Mouse (Mus musculus): Measurements from ENCODE around the gene Serpinb12. TPM values are rescaled to one million over a fixed set of nuclear protein-coding genes. Genes with fewer than 3 reads are reported as not detected.
"Not testable (repeated sequence)": the region's sequence is repeated elsewhere in the genome, so short reads cannot be mapped to it uniquely, and the experiment has no call there.

The Serpinb12 gene
- not detected in 2 replicates for polyA plus RNA-seq (2015; fragmentation: Nextera tagmentation; extraction: Ambion mirVana)

DNA sequence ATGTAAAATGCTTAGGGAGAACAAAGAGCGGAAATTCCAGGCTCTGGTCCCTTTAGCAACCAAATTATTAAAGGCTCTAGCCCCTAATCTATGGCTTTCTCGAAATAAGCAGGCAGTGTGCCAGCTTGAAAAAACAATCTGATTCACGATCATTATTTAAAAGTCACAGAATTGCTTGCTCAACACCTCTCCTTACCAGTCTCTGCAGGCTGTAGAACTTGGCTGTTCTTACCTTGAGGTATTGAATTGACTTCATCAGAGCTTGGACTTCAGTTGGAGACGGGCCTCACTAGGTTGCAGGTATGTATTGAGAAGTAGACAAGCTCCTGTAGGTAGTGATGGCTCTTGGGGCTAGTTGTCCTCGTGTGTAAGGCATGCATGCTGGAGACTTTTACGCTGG lies at the start of gene Serpinb12:
TSS of gene Serpinb12 (plus strand) at position 185 of the 400 bp plus-strand sequence.
- no peak within 1 kb of the TSS for H3K4me2 ChIP-seq
- no peak within 1 kb of the TSS for H3K4me3 ChIP-seq
- no peaks in the 10 kb centered on the region for H3K27me3 ChIP-seq (replicated peaks)
- H3K36me3 ChIP-seq (replicated peaks), result no peaks in the 10 kb centered on the region
- 85% methylated on average over 6 of the region's 6 CpGs for WGBS
- ATAC-seq (replicated peaks), result no peak
- H3K9ac ChIP-seq, result no peak within 1 kb of the TSS
- no peak within 1 kb of the TSS for H3K27ac ChIP-seq
- no peaks in the 10 kb centered on the region for H3K9me3 ChIP-seq
- H3K4me1 ChIP-seq, result no peaks in the 10 kb centered on the region

GRCm38 (mm10) chr1:106895142-106895541 lies 39.1 kb upstream of the Serpinb12 start:
- H3K27me3 ChIP-seq (replicated peaks); ATAC-seq (replicated peaks); H3K4me3 ChIP-seq; H3K4me2 ChIP-seq; H3K27ac ChIP-seq; H3K4me1 ChIP-seq; H3K9me3 ChIP-seq; H3K36me3 ChIP-seq (replicated peaks); H3K9ac ChIP-seq: not testable (repeated sequence)

DNA sequence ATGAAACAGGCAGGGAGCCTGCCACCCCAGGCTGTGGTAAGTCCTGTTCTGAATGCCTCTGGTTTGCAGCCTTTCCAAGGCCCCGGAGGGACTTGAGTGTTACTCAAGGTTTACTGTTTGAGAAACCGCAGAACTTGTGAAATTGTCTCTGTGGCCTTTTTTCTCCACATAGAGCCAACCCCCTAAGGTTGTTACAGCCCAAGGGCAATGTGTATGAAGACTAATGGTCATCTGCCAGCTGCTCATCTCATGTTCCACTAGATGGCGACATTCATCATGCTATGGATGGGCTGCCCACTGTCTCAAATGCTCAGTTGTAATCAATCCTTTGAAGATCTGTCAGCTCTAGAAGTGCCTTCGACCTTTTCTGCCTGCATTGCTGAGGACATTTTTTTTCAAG lies 32.8 kb upstream of the Serpinb12 start:
- Histone ChIP-seq H3K27ac (no peak overlapping the region), H3K27me3 (replicated peaks) (no peaks in the 10 kb centered on the region), H3K36me3 (replicated peaks) (no peaks in the 10 kb centered on the region), H3K4me2 (no peak overlapping the region), H3K9ac (no peak overlapping the region), H3K4me3 (no peak overlapping the region), H3K9me3 (no peaks in the 10 kb centered on the region), H3K4me1 (no peaks in the 10 kb centered on the region)
- no peak for ATAC-seq (replicated peaks)
- WGBS, result 38% methylated on average over 4 of the region's 4 CpGs

GRCm38 (mm10) chr1:106931954-106932353 lies 2.3 kb upstream of the Serpinb12 start:
- Histone ChIP-seq H3K4me3 (no peak overlapping the region), H3K27ac (no peak overlapping the region), H3K27me3 (replicated peaks) (no peaks in the 10 kb centered on the region), H3K4me2 (no peak overlapping the region), H3K9ac (no peak overlapping the region), H3K9me3 (no peaks in the 10 kb centered on the region), H3K36me3 (replicated peaks) (no peaks in the 10 kb centered on the region), H3K4me1 (no peaks in the 10 kb centered on the region)
- 87% methylated on average over 4 of the region's 4 CpGs for WGBS
- no peak for ATAC-seq (replicated peaks)

DNA sequence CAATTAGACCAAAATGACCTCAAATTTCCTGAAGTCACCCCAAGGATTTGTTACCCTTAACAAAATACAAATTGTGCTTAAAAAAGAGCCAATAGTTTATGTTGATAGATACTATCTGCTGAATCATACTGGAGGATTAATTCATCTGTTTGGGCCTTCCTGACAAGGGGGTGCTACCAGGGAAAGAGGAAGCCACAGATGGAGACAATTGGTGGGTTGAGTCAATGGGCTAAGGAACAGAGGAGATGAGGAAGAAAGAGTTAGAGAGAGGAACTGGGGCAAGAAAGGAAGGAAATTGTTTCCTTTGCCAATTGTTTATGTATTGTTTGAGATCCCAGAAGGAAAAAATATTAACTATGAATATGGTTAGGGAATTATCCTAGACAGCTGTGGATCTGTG lies 591 bp upstream of the Serpinb12 start:
- Histone ChIP-seq H3K27me3 (replicated peaks) (no peaks in the 10 kb centered on the region), H3K9me3 (no peaks in the 10 kb centered on the region), H3K4me2 (no peak overlapping the region), H3K9ac (no peak overlapping the region), H3K36me3 (replicated peaks) (no peaks in the 10 kb centered on the region), H3K4me1 (no peaks in the 10 kb centered on the region), H3K4me3 (no peak overlapping the region), H3K27ac (no peak overlapping the region)
- no peak for ATAC-seq (replicated peaks)

DNA sequence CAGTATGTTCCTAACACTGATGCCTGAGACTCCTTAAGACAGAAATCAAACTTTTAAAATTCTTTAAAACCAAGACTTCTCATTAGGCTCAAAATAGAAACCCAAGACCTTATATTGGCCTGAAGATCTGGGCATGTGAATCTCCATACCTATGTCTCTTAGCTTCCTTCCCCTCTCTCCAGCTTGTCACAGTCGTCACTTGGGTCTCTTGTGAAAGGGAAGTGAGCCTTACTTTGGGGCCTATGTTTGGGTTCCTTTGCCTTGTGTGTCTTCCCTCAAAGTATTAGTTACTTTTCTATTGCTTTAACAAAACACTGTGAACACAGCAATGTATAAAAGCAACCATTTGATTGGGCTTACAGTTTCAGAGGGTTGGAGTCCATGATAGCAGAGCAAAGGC lies 13.0 kb downstream of the Serpinb12 start:
- Histone ChIP-seq H3K9me3 (no peaks in the 10 kb centered on the region), H3K4me2 (no peak overlapping the region), H3K4me3 (no peak overlapping the region), H3K9ac (no peak overlapping the region), H3K27ac (no peak overlapping the region), H3K36me3 (replicated peaks) (no peaks in the 10 kb centered on the region), H3K27me3 (replicated peaks) (no peaks in the 10 kb centered on the region), H3K4me1 (no peaks in the 10 kb centered on the region)
- 85% methylated on average over 1 of the region's 1 CpGs for WGBS
- no peak for ATAC-seq (replicated peaks)

DNA sequence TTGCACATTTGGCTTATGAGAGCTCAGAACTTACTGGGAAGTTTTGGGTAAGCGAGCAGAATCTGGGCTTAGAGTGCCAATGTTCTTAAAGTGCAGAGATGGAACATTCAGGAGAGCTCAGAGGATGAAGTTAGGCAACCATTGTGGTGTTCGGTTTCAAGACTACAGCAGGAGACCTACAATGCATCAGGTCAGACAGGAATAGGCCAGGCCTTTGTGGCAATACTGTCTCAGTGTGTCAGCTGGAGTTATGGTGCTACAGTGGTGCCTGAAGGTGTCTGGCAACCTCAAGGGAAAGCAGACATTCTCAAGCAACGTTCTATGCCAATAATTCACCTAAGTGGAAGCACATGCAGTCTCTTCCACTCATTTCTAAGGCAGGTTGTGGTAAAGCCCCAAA lies 25.7 kb downstream of the Serpinb12 start:
- ATAC-seq (replicated peaks), result no peak
- WGBS, result 84% methylated on average over 3 of the region's 3 CpGs
- no peaks in the 10 kb centered on the region for H3K9me3 ChIP-seq
- H3K4me1 ChIP-seq, result no peaks in the 10 kb centered on the region
- no peak overlapping the region for H3K4me3 ChIP-seq
- no peak overlapping the region for H3K27ac ChIP-seq
- no peaks in the 10 kb centered on the region for H3K27me3 ChIP-seq (replicated peaks)
- no peaks in the 10 kb centered on the region for H3K36me3 ChIP-seq (replicated peaks)
- no peak overlapping the region for H3K4me2 ChIP-seq
- H3K9ac ChIP-seq, result no peak overlapping the region

GRCm38 (mm10) chr1:106961023-106961422 lies 26.8 kb downstream of the Serpinb12 start:
- H3K27ac ChIP-seq, result no peak overlapping the region
- H3K4me1 ChIP-seq, result no peaks in the 10 kb centered on the region
- H3K9ac ChIP-seq, result no peak overlapping the region
- H3K9me3 ChIP-seq, result no peaks in the 10 kb centered on the region
- no peak overlapping the region for H3K4me2 ChIP-seq
- 44% methylated on average over 3 of the region's 3 CpGs for WGBS
- no peak overlapping the region for H3K4me3 ChIP-seq
- no peak for ATAC-seq (replicated peaks)
- no peaks in the 10 kb centered on the region for H3K27me3 ChIP-seq (replicated peaks)
- no peaks in the 10 kb centered on the region for H3K36me3 ChIP-seq (replicated peaks)

- H3K4me1 ChIP-seq, result no peaks in the 10 kb centered on the region
- H3K9ac ChIP-seq, result no peak within 1 kb of the TSS
- H3K27ac ChIP-seq, result no peak within 1 kb of the TSS
- no peaks in the 10 kb centered on the region for H3K36me3 ChIP-seq (replicated peaks)
- H3K4me2 ChIP-seq, result no peak within 1 kb of the TSS
- H3K27me3 ChIP-seq (replicated peaks), result no peaks in the 10 kb centered on the region
- H3K9me3 ChIP-seq, result no peaks in the 10 kb centered on the region
- no peak for ATAC-seq (replicated peaks)
- H3K4me3 ChIP-seq, result no peak within 1 kb of the TSS
Measured at GRCm38 (mm10) chr1:106980684-106981083, 46.4 kb downstream of the Serpinb12 start, which contains the start of gene Serpinb13. Gene Serpinb13 (plus strand): TSS chr1:106980984.

- Histone ChIP-seq H3K4me3 (no peak overlapping the region), H3K27ac (no peak overlapping the region), H3K4me2 (no peak overlapping the region), H3K36me3 (replicated peaks) (no peaks in the 10 kb centered on the region), H3K27me3 (replicated peaks) (no peaks in the 10 kb centered on the region), H3K9me3 (no peaks in the 10 kb centered on the region), H3K4me1 (no peaks in the 10 kb centered on the region), H3K9ac (no peak overlapping the region)
- WGBS, result 95% methylated on average over 1 of the region's 1 CpGs
- no peak for ATAC-seq (replicated peaks)
Measured at GRCm38 (mm10) chr1:106983092-106983491, 48.8 kb downstream of the Serpinb12 start.

GRCm38 (mm10) chr1:106983865-106984264 lies 49.6 kb downstream of the Serpinb12 start:
- no peak overlapping the region for H3K27ac ChIP-seq
- no peaks in the 10 kb centered on the region for H3K4me1 ChIP-seq
- H3K9ac ChIP-seq, result no peak overlapping the region
- H3K4me3 ChIP-seq, result no peak overlapping the region
- H3K27me3 ChIP-seq (replicated peaks), result no peaks in the 10 kb centered on the region
- no peak for ATAC-seq (replicated peaks)
- 71% methylated on average over 2 of the region's 2 CpGs for WGBS
- H3K9me3 ChIP-seq, result no peaks in the 10 kb centered on the region
- H3K36me3 ChIP-seq (replicated peaks), result no peaks in the 10 kb centered on the region
- H3K4me2 ChIP-seq, result no peak overlapping the region

DNA sequence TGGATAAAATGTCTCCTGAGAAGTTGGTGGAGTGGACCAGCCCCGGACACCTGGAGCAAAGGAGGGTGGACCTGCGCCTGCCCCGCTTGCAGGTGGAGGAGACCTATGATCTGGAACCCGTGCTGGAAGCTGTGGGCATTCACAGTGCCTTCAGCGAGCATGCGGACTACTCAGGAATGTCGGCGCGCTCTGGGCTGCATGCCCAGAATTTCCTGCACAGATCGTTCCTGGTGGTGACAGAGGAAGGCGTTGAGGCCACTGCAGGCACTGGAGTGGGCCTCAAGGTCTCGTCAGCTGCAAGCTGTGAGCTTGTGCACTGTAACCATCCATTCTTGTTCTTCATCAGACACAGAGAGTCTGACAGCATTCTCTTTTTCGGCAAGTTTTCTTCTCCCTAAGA lies 66.2 kb downstream of the Serpinb12 start:
- Histone ChIP-seq H3K4me2 (no peak overlapping the region), H3K27ac (no peak overlapping the region), H3K4me3 (no peak overlapping the region), H3K9me3 (no peaks in the 10 kb centered on the region), H3K9ac (no peak overlapping the region), H3K27me3 (replicated peaks) (no peaks in the 10 kb centered on the region), H3K36me3 (replicated peaks) (no peaks in the 10 kb centered on the region), H3K4me1 (no peaks in the 10 kb centered on the region)
- WGBS, result 71% methylated on average over 13 of the region's 13 CpGs
- no peak; the same call in 1 of the 2 replicates for ATAC-seq (replicated peaks)

- no peaks in the 10 kb centered on the region for H3K36me3 ChIP-seq (replicated peaks)
Measured at GRCm38 (mm10) chr1:107001754-107002153, 67.5 kb downstream of the Serpinb12 start.

DNA sequence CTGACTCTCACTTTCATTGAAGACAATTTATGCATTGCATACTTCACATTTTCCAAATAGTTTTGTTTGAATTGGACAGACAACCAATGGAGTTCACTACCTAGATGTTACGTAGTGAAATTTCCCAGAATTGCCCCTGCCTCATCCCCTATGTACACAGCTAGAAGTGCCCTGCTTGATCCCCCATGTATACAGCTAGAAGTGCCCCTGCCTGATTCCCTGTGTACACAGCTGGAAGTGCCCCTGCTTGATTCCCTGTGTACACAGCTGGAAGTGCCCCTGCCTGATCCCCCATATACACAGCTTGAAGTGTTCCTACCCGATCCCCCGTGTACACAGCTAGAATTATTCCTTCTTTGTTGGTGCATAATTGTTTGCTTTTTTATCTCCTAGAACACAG lies 72.1 kb downstream of the Serpinb12 start:
- ATAC-seq (replicated peaks), result no peak
- Histone ChIP-seq H3K9me3 (no peaks in the 10 kb centered on the region), H3K9ac (no peak overlapping the region), H3K4me1 (no peaks in the 10 kb centered on the region), H3K36me3 (replicated peaks) (no peaks in the 10 kb centered on the region), H3K27ac (no peak overlapping the region), H3K27me3 (replicated peaks) (no peaks in the 10 kb centered on the region), H3K4me2 (no peak overlapping the region), H3K4me3 (no peak overlapping the region)
- 66% methylated on average over 3 of the region's 3 CpGs for WGBS

More at GRCm38 (mm10) chr1:107001754-107002153, 67.5 kb downstream of the Serpinb12 start:
- Histone ChIP-seq H3K9me3 (no peaks in the 10 kb centered on the region), H3K4me1 (no peaks in the 10 kb centered on the region), H3K9ac (no peak overlapping the region), H3K4me2 (no peak overlapping the region), H3K27me3 (replicated peaks) (no peaks in the 10 kb centered on the region), H3K4me3 (no peak overlapping the region), H3K27ac (no peak overlapping the region)
- 78% methylated on average over 2 of the region's 2 CpGs for WGBS
- no peak for ATAC-seq (replicated peaks)
